Mouse (Mus musculus) intestine, postnatal 0 days (tissue): Measurements from ENCODE around the gene Pxmp4. TPM values are rescaled to one million over a fixed set of nuclear protein-coding genes. Genes with fewer than 3 reads are reported as not detected.

ENCODE experiments used
- ATAC-seq: fragments of 200-750 bp; cut with Nextera tagmentation; 2 replicates; pipeline ENCODE4 v1.8.0; 2017; ENCODE audit warnings: mild to moderate bottlenecking, moderate TSS enrichment, moderate library complexity
- H3K27ac ChIP-seq: fragments of 300-500 bp; sonication (generic); 2 replicates; pipeline ENCODE4 v1.5.1; 2014; ENCODE audit warnings: mild to moderate bottlenecking, low read depth, low read length, moderate library complexity
- H3K27me3 ChIP-seq: fragments of 300-500 bp; sonication (generic); replicated peaks from 2 replicates; pipeline ENCODE4 v1.6.1; 2014; ENCODE audit warnings: low read length, mixed read lengths; ENCODE audit not compliant: control insufficient read depth, insufficient read depth
- H3K36me3 ChIP-seq: fragments of 300-500 bp; sonication (generic); 2 replicates; pipeline ENCODE4 v1.6.1; 2014; ENCODE audit warnings: mild to moderate bottlenecking, moderate library complexity; ENCODE audit not compliant: control insufficient read depth, insufficient read depth
- H3K4me1 ChIP-seq: fragments of 300-500 bp; sonication (generic); replicated peaks from 2 replicates; pipeline ENCODE4 v1.6.1; 2014; ENCODE audit warnings: antibody characterized with exemption, low read length, mixed read lengths; ENCODE audit not compliant: control insufficient read depth, insufficient read depth
- H3K4me2 ChIP-seq: fragments of 300-500 bp; sonication (generic); replicated peaks from 2 replicates; pipeline ENCODE4 v1.6.1; 2014; ENCODE audit warnings: low read depth, mild to moderate bottlenecking, moderate library complexity
- H3K4me3 ChIP-seq: fragments of 300-500 bp; sonication (generic); 2 replicates; pipeline ENCODE4 v1.5.1; 2014; ENCODE audit warnings: low read depth, low read length
- H3K9ac ChIP-seq: fragments of 300-500 bp; sonication (generic); 2 replicates; pipeline ENCODE4 v1.6.1; 2014; ENCODE audit warnings: mild to moderate bottlenecking, low read depth, low read length
- H3K9me3 ChIP-seq: fragments of 300-500 bp; sonication (generic); 2 replicates; pipeline ENCODE4 v1.6.1; 2016; ENCODE audit warnings: mixed run types; ENCODE audit not compliant: control insufficient read depth
- CTCF ChIP-seq: sonication (generic); IDR thresholded peaks from 2 replicates; pipeline ENCODE4 v1.5.1; 2016; ENCODE audit warnings: low read depth, mild to moderate bottlenecking, control low read depth, antibody characterized with exemption, moderate library complexity
- WGBS: fragments of 180-500 bp; shearing (Covaris S2); extraction: QIAGEN DNeasy Blood & Tissue Kit; methylation state at CpG from one replicate; pipeline ENCODE4 v1.1.7; 2014; 5-methylcytosine and 5-hydroxymethylcytosine counted together
- polyA plus RNA-seq: library from polyadenylated mRNA; unstranded; fragments of >200 nt; fragmentation: Nextera tagmentation; extraction: Ambion mirVana; gene quantifications from 2 replicates; pipeline ENCODE4 v1.2.1, GENCODE M21; 2015

Gene Pxmp4
- polyA plus RNA-seq, 1 experiment from 2014 or later = 62.5 TPM

DNA sequence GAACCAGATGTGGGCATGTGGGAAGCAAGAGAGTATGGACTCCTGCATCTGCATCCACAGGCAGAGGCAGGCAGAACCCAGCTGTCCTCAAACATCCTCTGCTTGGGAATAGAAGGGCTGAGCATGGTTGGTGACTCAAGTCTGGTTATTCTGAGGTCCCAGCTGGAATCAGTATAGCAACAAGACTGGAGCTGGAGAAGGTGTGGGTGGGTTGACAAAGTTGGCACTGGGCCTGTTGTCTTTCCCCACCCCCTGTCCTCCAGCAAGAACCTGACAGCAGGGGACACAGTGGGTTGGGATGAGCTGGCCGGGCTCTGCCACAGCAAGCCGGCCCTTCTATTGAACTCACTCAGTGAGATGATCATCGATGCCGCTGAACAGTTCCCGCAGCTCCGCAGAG lies 48.3 kb downstream of the Pxmp4 start:
- no peak overlapping the region for H3K4me2 ChIP-seq
- H3K4me1 ChIP-seq = peaks cover 13% of the 10 kb centered on the region
- no peak overlapping the region for H3K4me3 ChIP-seq
- H3K9me3 ChIP-seq = no peaks in the 10 kb centered on the region
- no peak for TF ChIP-seq CTCF
- H3K36me3 ChIP-seq = no peaks in the 10 kb centered on the region
- no peak overlapping the region for H3K9ac ChIP-seq
- H3K27ac ChIP-seq = no peak overlapping the region
- no peak for ATAC-seq
- H3K27me3 ChIP-seq = peaks cover 12% of the 10 kb centered on the region
- 96% methylated on average over 6 of the region's 6 CpGs for WGBS

DNA sequence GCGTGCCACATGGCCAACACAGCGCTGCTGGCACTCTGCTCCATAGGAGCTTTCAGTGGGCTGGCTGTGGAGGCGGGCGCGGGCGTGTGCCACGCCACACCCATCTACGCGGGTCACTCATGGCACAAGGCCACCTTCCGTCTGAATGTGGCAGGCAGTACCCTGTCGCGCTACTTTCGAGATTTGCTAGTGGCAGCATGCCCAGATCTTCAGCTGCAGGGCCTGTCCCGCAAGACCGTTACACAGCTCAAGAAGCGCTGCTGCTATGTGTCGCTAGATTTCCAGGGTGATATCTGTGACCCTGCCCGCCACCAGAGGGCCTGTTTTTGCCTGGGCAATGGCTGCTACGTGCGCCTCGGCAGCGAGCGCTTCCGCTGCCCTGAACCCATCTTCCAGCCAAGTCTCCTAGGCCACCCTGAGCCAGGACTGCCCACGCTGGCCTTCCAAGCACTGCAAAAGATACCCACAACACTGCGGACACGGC lies 51.0 kb downstream of the Pxmp4 start:
- H3K4me3 ChIP-seq = peak overlapping the region; percentile 16
- peaks cover 16% of the 10 kb centered on the region for H3K27me3 ChIP-seq
- no peak overlapping the region for H3K27ac ChIP-seq
- no peaks in the 10 kb centered on the region for H3K9me3 ChIP-seq
- 29% methylated on average over 27 of the region's 27 CpGs for WGBS
- H3K4me1 ChIP-seq = peaks cover 6% of the 10 kb centered on the region; the same call in 1 of the 2 replicates
- no peak overlapping the region for H3K9ac ChIP-seq
- peak overlapping the region; percentile 60 for H3K4me2 ChIP-seq
- no peaks in the 10 kb centered on the region for H3K36me3 ChIP-seq
- peak; percentile 15; the same call in 1 of the 2 replicates for ATAC-seq
- TF ChIP-seq CTCF = peak; percentile 80

DNA sequence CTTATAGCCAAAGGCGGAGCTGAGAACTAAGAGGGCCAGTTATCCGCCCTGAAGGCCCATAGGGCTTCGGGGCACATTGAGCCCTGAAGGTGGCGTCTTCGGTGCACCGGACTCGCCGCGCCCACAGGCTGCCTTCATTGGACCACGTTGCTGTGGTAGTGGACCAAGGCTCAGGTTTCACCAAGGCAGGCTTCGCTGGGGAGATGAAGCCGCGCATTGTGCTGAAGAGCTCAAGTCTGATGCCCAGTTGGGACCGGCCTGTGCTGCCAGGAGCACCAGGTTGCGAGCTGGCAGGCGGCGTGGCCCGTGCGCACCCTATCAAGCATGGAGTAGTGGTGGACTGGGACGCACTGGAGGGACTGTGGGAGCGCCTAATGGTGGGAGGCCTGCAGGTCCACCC lies 51.6 kb downstream of the Pxmp4 start:
- Histone ChIP-seq H3K27ac (no peak overlapping the region), H3K4me2 (peak overlapping the region; percentile 60), H3K9ac (no peak overlapping the region), H3K27me3 (peaks cover 16% of the 10 kb centered on the region), H3K36me3 (no peaks in the 10 kb centered on the region), H3K4me3 (peak overlapping the region; percentile 16), H3K4me1 (peaks cover 6% of the 10 kb centered on the region; the same call in 1 of the 2 replicates), H3K9me3 (no peaks in the 10 kb centered on the region)
- no peak for TF ChIP-seq CTCF
- ATAC-seq = no peak
- 44% methylated on average over 21 of the region's 21 CpGs for WGBS

DNA sequence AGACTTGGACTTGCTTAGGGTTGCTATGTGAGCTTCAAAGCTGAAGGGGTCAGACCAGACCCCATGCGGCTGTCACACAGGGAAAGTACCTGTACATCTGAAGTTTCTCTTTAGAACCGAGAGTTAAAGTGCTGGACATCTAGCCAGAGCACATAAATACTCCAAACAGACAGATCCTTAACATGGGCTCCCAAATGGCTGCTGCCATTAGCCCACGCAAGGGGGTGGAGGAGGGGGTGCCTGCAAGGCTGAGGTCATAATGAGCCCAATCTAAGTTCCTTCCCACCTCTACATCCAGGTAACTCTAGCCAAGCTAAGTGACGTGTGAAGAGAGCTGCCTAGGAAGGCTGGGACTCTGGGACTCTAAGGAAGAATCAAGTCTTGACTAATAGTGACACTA lies 52.0 kb downstream of the Pxmp4 start, which contains the start of gene Actl10:
Gene Actl10, plus strand, starts transcription at position 301 of the 400 bp plus-strand sequence.
- no peaks in the 10 kb centered on the region for H3K9me3 ChIP-seq
- no peak within 1 kb of the TSS for H3K27ac ChIP-seq
- H3K4me2 ChIP-seq = peak within 1 kb of the TSS; percentile 60
- no peak for ATAC-seq
- peaks cover 6% of the 10 kb centered on the region; the same call in 1 of the 2 replicates for H3K4me1 ChIP-seq
- H3K36me3 ChIP-seq = no peaks in the 10 kb centered on the region
- peaks cover 16% of the 10 kb centered on the region for H3K27me3 ChIP-seq
- H3K4me3 ChIP-seq = peak within 1 kb of the TSS; percentile 16
- 83% methylated on average over 4 of the region's 4 CpGs for WGBS
- TF ChIP-seq CTCF = no peak
- H3K9ac ChIP-seq = no peak within 1 kb of the TSS

DNA sequence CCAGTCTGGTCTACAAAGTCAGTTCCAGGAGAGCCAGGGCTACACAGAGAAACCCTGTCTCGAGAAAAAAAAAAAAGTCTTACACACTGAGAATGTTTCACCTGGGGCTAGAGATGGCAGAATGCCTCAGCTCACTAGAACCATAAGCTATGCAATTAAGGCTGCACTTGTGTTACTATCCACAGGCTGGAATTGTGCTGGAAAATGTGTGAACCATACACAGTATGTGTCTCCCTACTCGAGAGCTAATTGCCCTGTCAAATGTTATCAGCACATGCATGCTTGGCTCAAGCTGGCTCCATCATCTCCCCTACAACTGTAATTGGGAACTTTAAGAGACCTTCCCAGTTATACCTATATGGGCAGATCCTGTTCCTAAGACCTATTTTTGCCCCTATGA lies 52.6 kb downstream of the Pxmp4 start:
- 78% methylated on average over 2 of the region's 2 CpGs for WGBS
- TF ChIP-seq CTCF = no peak
- ATAC-seq = no peak
- Histone ChIP-seq H3K27me3 (peaks cover 16% of the 10 kb centered on the region), H3K36me3 (no peaks in the 10 kb centered on the region), H3K27ac (no peak overlapping the region), H3K4me3 (no peak overlapping the region), H3K4me1 (peaks cover 6% of the 10 kb centered on the region; the same call in 1 of the 2 replicates), H3K4me2 (no peak overlapping the region), H3K9ac (no peak overlapping the region), H3K9me3 (no peaks in the 10 kb centered on the region)

DNA sequence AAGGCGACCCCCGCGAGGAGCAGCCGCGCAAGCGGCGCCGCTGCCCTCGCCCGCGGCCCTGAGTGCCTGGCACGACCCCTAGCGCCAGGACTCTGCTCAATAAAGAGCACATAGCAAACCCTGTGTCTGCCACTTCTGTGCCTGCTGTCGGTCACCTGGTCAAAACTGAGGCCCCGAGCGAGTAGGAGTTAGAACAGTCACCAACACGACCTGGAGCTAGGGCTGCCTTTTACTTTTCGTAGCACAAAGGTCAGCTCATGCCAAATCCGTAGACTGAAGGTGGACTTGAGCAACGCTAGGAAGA lies 53.7 kb downstream of the Pxmp4 start:
- no peak overlapping the region for H3K27ac ChIP-seq
- H3K27me3 ChIP-seq = peaks cover 16% of the 10 kb centered on the region
- H3K4me3 ChIP-seq = peak overlapping the region; percentile 42
- WGBS = 16% methylated on average over 20 of the region's 20 CpGs
- H3K9me3 ChIP-seq = no peaks in the 10 kb centered on the region
- peak overlapping the region; percentile 80 for H3K4me2 ChIP-seq
- H3K4me1 ChIP-seq = peaks cover 6% of the 10 kb centered on the region; the same call in 1 of the 2 replicates
- H3K36me3 ChIP-seq = no peaks in the 10 kb centered on the region
- TF ChIP-seq CTCF = 0 out of 2 replicates have a peak, but pooled peaks have one; percentile 30
- no peak; the same call in 1 of the 2 replicates for ATAC-seq
- no peak overlapping the region for H3K9ac ChIP-seq
